Mouse (Mus musculus) layer of hippocampus, postnatal 14 days (tissue): ENCODE measurements around the gene Slx4ip. TPM values are rescaled to one million over a fixed set of nuclear protein-coding genes. Genes with fewer than 3 reads are reported as not detected.
A peak's percentile ranks its signal among the peaks of the same experiment; 100 is the strongest.

Source experiments
- DNase-seq, 2 experiments: peaks; one replicate each; pipeline ENCODE4 v3.0.0; 2021 to 2022; ENCODE audit warnings: low spot score in 2 of 2, mixed read lengths in 1 of 2
- total RNA-seq, 2 experiments: library from RNA; stranded (reverse); gene quantifications; 2 replicates each; pipeline ENCODE4 v1.2.3; 2021

Slx4ip gene
- total RNA-seq, 2 experiments from 2014 or later, result 7.5 to 7.6 TPM

- DNase-seq, result no peak
Measured at GRCm38 (mm10) chr2:137049906-137050305, 158.9 kb downstream of the Slx4ip start.

- DNase-seq, result no peak
Measured at GRCm38 (mm10) chr2:137063829-137064228, 172.8 kb downstream of the Slx4ip start.

GRCm38 (mm10) chr2:137064513-137064912 lies 173.5 kb downstream of the Slx4ip start:
- DNase-seq, result no peak

GRCm38 (mm10) chr2:137067479-137068110 lies 176.6 kb downstream of the Slx4ip start:
- DNase-seq, result no peak

- DNase-seq, result no peak
Measured at GRCm38 (mm10) chr2:137073473-137074312, 182.7 kb downstream of the Slx4ip start.

GRCm38 (mm10) chr2:137074313-137074620 lies 183.2 kb downstream of the Slx4ip start:
- no peak for DNase-seq

- no peak for DNase-seq
Measured at GRCm38 (mm10) chr2:137078771-137079170, 187.8 kb downstream of the Slx4ip start.

GRCm38 (mm10) chr2:137079721-137080320 lies 188.8 kb downstream of the Slx4ip start:
- DNase-seq, result no peak

GRCm38 (mm10) chr2:137080468-137080867 lies 189.4 kb downstream of the Slx4ip start:
- no peak for DNase-seq

GRCm38 (mm10) chr2:137081001-137081400 lies 190.0 kb downstream of the Slx4ip start:
- no peak for DNase-seq

- peak in 1 of 2 experiments; percentile 17 for DNase-seq
Measured at GRCm38 (mm10) chr2:137082896-137083620, 192.0 kb downstream of the Slx4ip start.

GRCm38 (mm10) chr2:137085257-137085656 lies 194.2 kb downstream of the Slx4ip start:
- no peak for DNase-seq

- no peak for DNase-seq
Measured at GRCm38 (mm10) chr2:137086621-137087395, 195.8 kb downstream of the Slx4ip start.

- no peak for DNase-seq
Measured at GRCm38 (mm10) chr2:137087705-137088104, 196.7 kb downstream of the Slx4ip start.

GRCm38 (mm10) chr2:137091766-137092522 lies 200.9 kb downstream of the Slx4ip start:
- DNase-seq, result no peak

- no peak for DNase-seq
Measured at GRCm38 (mm10) chr2:137092523-137093297, 201.7 kb downstream of the Slx4ip start.

GRCm38 (mm10) chr2:137093298-137093630 lies 202.2 kb downstream of the Slx4ip start:
- DNase-seq, result no peak

- no peak for DNase-seq
Measured at GRCm38 (mm10) chr2:137094301-137094700, 203.3 kb downstream of the Slx4ip start.

GRCm38 (mm10) chr2:137096981-137097460 lies 206.0 kb downstream of the Slx4ip start:
- no peak for DNase-seq
